Mouse (Mus musculus) urinary bladder, postnatal 4 days (tissue): Measurements from ENCODE around the gene Trhr2.

ENCODE experiments used
- DNase-seq, 2 experiments: peaks; one replicate each; pipeline ENCODE4 v3.0.0; 2021 to 2022; ENCODE audit warnings: low spot score in 2 of 2

Gene Trhr2

DNA sequence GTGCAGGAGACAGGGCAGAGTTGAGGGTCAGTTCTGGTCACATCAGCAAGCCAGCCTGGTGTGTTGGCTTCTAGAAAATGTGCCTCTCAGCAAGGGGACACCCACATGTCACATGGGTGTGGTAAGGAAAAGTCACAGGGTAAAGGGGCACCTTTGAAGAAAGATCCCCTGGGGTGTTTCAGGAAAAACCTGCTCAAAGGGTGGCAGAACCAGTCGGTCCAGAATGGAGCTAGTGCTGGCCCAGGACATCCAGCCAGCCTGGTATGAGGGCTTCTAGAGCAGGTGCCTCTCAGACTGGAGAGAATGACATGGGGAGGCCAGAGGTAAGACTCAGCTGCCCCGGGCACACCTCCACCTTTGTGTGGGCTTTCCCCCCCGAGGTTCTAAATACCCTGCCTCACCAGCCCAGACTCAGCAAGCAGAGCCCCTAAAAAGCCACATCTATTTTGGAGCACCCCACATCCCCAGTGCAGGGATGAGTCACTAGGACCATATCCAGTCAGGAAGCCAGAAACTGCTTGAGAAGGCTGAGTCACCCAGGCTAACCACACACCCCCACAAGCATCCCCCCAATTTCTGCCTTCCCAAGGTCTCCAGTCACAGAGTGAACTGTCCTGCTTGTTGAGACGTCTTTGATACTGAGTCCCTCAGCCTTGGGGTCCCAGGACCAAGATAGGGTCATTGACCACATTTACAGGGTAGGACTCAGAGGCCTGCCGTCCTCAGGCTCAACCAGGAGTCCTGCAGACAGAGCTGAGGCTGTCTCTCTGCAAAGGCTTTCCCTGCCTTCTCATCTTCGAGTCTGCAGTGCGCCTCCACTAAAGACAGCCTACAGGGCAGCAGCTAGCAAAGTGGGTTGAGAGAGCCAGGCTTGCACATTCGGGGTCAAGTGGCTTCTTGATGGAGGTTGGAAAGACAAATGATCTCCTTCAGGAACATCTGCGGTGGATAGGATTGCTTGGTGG is 4.6 kb downstream of the Trhr2 start:
- DNase-seq = no peak

DNA sequence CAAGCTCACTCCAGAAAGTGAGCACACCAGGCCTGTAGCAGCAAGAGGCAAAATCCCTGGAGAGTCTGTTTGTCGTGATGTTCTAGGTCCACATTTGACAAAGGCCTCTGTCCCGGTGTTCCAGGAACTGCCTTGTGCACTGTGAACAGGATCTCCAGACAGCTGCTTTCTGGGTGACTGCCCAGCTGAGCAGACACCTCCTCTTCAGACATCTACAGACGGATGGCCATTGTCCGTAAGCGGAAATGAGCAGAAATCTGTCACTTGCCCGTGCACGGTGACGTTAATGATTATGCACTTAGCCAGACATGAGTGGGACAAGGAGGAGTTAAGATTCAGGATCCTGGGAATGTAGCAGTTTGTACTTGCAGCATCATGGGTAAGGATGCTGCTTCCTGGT is 6.4 kb downstream of the Trhr2 start:
- DNase-seq = no peak

DNA sequence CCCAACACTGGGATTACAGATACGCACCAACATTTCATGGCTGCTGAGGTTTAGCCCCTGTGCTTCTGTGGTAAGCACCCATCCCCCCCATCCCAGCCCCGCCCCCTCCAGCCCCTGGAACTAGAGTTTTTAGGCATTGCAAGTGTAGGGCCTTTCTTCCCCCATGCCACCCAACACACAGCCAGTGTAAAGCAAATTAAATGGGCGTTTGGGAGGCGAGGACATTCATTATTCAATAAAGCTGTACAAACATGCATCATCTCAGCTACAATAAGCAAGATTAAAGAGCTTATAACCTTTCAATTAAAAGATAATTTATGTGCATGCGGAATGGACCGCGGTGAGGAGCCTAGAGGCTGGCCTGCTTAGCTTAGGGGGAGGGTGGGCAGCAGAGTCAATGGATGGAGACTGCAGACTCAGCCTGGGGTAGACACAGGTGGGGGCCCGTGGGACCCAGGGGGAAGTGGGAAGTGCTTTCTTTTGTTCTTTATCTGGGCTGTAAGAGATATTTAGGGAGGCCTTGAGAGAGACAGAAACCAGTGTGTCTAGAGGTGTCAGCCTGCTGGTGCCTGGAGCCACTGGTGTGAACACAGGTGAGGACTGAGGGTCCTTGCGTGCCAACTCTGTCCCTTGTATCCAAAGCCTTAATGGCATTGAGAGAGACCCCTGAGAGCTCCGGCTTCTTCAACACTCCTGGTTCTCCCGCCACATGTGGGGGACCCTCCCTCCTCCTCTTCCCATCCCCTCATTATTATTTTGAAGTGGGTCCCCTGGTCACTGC is 10.0 kb downstream of the Trhr2 start:
- no peak for DNase-seq

DNA sequence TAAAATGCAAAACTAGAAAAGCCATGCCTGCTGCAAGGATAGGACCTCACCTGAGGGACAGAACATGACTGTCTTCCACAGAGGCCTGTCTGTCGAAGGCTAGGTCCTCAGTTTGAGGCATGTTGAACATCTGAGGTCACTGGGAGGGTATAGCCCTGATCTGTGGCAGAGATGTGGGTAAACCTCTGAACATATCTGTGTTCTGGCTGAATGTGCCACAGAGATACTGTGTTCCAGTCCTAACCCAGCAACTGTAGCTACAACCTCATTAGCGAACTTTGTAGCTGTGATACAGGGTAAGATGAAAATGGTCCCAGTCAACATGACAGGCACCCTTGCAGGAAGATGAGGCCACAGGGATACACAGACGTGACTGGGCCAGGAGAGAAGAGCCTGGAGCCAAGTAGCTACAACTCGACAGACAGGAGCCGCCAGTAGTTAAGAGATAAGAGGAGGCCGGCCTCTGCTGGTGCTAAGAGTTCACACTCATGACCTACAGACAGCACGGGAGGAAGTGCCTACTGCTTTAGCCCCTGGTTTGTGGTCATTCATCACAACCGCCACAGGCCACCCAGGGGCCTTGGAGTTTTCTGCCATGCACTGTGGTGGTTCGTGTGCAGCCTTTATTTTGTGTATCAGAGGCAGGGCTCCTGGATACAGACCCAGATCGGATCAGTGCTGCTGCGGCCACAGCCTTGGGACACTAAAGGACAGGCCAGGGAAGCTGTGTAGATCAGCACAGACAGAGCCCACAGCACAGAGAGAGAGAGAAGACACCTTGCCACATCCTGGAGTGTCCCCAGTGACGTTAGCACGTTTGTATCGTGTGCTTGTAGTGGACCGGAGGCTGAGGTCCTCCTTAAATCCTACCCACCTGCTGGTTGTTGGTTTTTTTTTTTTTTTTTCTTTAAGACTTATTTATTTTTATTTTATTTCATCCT is 10.9 kb downstream of the Trhr2 start:
- no peak for DNase-seq

DNA sequence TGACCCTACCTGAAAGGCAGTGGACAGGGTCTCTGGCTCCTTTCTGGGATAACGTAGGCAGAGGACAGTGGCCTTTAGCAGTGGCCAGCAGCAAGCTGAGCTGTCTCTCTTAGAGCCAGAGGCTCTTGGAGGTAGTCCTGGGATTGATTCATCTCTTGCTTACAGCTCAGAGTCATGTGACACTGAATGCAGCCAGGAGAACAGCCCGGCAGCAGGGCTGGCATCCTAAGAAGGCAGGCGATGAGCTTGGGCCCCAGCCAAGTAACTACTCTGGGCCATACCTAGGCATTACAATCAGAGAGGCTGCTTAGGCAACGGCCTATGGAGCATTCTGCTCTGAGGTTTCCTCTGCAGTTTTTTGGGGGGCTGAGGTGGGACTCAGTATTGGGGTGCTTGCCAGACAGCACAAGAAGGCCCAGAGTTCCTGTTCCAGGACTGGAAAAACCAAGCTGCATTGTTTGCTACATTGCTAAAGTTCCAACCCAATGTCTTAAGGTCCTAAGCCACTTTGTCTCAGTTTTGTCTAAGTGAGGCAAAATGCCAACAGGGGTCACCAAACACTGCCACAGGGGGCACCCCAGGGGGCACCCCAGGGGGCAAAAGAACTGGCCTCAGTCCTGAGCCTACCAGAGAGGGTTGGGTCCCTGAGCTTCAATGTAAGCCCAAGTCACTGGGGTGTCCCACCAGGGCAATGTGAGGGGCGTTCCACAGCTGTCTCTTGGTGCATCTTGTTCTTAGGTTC is 12.6 kb downstream of the Trhr2 start:
- no peak for DNase-seq

DNA sequence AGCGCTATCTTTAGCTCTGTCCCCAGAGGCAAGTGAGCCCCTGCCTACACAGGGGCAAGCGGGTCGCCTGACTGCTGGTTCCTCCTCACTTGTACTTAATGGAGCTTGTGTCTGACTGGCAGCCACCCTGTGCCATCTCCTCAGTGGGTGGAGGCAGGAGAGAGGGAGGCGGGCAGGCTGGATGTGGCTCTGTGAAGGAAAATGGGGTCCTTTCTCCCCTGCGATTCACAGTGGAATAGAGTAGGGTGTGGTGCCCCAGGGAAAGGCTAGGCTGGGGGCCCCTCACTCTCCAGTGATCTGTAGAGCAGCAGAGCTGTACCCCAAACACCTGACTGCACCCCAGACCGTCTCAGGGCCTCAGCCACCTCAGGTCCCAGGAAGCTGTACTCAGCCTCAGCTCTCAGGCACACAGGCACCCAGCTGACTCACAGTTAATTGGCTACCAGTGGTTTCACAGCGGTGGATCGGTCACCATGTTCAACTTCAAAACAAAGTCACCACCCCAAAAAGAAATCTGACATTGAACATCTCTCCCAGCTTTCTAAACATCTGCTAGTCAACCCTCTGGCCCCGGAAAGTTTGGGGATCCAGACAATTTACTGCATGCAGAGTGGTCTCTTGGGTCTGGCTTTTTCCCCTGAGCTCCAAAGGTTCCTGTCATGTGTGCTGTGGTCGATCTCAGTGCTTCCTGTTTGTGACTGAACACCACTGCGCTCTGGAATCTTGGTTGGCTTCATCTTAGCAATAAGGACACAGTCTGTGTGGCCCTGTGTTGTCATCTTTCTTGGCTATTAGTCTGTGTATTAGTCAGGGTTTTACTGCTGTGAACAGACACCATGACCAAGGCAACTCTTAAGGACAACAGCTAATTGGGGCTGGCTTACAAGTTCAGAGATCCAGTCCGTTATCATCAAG is 15.1 kb downstream of the Trhr2 start:
- DNase-seq = no peak

DNA sequence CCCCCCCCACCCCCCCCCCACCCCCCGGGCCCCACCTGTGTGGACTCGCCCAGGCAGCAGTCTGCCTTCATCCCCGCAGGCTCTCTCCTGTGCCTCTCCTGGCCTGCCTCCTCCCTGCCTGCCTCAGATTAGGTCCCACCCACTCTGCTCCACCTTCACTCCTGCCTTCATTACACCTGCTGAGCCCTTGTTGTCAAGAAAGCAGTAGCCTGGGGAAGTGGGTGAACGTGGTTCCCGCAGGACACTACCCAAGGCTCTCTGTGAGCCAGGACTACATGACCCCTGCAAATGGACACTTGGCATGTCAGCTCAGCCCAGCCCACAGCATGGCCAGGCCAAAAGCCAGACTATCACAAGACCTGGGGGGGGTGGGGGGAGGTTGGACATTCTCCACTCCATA is 16.3 kb downstream of the Trhr2 start:
- DNase-seq = no peak

DNA sequence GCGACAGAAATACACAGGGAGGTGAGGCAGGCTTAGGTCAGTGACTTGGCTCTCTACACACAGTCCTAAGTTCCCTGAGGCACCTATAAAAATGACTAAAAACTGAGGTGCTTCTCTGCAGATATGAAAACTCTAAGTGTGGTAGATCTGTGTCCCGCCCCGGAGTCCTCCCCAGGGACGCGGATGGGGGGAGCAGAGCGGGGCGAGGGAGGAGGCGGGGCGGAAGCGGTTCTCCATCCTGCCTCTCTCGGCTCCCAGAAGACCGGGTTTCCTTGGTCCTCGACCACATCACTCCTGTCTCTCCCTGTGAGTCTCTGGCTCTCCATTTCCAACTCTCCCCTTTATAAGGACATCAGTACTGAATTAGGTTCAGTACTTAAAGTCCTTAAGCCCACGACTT is 16.8 kb downstream of the Trhr2 start:
- DNase-seq = no peak

DNA sequence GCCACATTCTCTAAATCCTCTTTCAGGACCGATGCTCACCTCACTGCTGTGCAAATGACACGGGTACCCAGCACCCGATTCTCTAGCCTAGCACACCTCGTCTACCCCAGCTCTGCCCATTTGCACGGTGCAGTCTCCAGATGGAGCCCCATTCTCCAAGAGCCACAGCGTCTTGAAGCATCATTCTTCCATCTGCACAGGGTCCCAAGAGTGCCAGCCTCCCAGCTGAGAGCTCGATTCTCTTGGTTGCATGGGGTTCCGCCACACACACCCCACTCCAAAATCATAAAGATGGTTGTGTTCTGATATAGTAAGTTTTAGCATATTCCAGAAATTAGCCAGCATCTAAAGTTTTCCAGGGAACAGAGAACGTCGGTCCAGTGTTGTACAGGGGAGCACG is 17.2 kb downstream of the Trhr2 start:
- no peak for DNase-seq

DNA sequence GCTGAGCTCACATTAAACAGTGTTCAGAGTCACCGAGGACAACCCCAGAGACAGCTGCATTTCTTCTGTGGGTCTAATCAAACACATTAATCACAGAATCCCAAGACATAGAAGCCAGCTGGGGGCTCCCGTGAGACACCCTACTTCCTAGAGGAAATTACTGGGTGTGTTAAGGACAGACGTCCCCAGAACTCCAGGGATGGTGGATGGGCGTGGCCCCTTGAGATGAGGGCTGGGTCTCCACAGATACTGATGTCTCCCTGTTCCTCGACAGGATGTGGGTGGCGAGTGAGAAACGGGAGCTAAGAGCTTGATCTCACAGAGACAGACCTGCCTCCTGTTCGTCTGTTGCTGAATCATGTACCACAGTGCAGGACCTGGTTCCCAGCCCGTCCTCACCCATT is 17.7 kb downstream of the Trhr2 start:
- DNase-seq = no peak

DNA sequence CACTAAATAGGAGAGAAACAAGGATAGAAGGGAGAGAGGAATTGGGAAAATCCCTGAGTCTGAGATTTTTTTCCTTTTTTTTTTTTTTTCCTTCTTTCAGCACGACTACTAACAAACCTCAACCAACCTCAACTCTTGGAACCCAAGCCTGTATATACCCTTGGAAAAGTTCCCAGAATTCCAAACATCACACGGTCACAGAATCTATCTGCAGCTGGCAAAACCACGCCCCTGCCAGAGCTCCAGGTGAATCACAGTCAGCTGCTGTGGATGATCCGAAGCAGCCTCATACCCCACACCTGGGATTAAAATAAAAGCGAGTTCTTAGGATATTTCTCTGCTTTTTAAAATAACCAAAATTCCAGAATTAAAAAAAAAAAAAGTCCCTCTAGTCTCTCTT is 18.2 kb downstream of the Trhr2 start:
- no peak for DNase-seq

DNA sequence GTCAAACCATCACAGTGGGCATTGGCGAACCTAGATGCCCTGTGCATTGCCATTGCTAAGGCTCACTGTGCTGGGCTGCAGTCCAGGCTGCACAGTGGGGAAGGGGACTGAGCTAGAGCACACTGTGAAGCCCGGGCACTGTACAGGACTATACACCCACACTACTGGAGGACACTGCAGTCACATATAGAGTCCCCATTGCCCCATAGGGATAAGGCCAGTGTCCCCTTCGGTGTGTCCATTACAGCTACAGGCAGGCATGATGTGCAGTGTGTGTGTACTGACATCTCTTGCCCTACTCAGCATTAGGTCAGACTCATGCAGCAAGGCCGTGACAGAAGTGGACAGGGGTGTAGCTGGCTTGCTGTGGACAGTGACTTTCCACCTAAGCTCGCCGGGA is 18.8 kb downstream of the Trhr2 start:
- no peak for DNase-seq

DNA sequence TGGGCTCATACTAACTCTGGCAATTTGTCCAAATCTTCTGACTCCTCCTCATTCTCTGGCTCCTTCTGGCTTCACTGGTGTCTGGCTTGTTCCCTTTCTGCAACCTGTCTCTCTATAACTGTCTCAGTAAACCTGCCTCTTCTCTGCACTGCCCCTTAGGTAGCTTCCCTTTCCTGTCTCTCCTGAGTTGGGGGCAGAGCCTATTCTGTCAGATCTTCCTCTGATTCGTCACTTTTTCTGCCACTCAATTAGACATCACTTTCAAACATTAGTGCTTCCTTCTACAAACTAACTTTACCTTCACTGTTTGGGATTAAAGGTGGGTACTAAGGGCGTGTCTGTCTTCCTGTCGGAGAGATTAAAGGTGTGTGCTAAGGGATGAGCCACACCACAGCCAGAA is 19.8 kb downstream of the Trhr2 start:
- no peak for DNase-seq

DNA sequence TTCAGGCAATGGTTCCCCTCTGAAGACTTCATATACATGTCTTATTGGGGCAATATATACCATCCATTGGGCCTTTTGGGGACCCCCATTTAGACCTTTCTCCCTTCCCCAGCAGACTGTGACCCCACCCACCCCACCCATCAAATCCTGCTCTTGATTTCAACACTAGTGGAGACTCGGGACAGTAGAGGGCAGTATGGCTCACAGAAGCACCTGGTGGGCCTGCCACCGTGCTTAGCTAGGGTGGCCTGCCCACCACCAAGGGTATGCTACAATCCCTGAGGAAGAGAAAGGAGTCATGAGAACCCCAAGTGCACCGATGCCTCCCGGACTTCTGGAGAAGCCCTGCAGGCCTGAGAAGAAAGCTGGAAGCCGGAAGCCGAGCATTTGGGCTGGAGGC is 21.7 kb downstream of the Trhr2 start:
- DNase-seq = no peak

DNA sequence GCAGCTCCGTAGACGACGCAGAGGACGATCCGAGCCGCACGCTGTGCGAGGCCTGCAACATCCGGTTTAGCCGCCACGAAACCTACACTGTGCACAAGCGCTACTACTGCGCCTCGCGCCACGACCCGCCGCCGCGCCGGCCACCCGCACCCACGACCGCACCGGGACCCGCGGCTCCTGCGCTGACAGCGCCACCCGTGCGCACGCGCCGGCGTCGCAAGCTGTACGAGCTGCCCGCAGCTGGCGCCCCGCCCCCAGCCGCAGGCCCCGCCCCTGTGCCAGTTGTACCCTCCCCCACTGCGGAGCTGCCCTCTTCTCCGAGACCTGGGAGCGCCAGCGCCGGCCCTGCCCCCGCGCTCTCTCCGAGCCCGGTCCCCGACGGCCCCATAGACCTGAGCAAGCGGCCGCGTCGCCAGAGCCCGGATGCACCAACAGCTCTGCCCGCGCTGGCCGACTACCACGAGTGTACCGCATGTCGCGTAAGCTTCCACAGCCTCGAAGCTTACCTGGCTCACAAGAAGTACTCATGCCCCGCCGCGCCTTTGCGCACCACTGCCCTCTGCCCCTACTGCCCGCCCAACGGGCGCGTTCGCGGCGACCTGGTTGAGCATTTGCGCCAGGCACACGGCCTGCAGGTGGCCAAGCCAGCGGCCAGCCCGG is 24.2 kb downstream of the Trhr2 start:
- DNase-seq = no peak

DNA sequence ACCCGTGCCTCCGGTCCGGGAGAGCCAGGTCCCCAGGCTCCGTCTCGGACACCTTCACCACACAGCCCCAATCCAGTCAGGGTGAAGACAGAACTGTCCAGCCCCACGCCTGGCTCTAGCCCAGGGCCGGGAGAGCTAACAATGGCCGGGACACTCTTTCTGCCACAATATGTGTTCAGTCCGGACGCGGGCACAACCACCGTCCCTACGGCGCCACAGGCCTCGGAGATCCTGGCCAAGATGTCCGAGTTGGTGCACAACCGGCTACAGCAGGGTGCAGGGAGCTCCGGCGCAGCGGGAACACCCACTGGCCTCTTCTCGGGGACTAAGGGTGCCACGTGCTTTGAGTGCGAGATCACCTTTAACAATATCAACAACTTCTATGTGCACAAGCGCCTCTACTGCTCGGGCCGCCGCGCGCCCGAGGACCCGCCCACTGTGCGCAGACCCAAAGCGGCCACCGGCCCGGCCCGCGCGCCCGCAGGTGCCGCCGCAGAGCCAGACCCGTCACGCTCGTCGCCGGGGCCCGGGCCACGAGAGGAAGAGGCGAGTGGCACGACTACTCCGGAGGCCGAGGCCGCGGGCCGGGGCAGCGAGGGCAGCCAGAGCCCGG is 24.8 kb downstream of the Trhr2 start:
- DNase-seq = no peak

DNA sequence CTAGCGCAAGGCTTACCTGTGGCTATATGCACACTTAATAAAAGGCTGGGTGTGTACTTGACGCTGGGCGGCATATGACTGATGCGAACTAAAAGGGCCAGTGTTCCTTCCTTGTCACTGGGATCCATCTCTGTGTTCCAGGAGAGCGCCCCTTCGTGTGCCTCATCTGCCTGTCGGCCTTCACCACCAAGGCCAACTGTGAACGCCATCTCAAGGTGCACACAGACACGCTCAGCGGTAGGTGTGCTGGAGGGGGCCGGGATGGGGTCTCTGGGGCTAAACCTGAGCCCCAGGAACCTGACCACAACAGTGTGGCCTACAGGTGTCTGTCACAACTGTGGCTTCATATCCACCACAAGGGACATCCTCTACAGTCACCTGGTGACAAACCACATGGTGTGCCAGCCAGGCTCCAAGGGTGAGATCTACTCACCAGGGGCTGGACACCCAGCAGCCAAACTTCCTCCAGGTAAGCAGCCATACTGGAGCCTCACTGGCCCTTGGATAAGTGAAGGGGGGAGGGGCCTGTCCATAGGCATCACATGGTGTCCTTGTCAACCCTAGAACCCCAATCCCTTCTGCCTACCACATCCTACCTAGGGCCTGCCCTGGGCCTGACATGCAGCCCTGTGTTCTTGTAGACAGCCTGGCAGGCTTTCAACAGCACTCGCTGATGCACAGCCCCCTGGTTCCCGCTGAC is 25.6 kb downstream of the Trhr2 start:
- DNase-seq = no peak

DNA sequence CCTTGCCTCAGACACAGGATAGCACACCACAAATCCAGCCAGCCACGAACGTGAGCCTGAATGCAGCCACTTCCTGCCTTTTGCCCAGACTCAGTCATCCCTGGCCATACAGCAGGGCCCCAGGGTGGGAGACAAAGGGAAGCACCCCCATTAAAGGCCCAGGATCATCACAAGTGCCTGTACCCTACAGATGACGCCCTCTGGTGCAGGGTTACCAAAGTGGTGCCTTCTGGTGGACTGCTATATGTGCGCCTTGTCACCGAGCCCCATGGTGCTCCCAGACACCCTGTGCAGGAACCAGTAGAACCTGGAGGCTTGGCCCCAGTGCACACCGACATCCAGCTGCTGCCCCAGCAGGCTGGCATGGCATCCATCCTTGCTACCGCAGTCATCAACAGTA is 27.0 kb downstream of the Trhr2 start:
- no peak for DNase-seq
